Mouse (Mus musculus): ENCODE data around the gene Bud23. TPM values are rescaled to one million over a fixed set of nuclear protein-coding genes. Genes with fewer than 3 reads are reported as not detected.
A peak's percentile ranks its signal among the peaks of the same experiment; 100 is the strongest.
"Not testable (repeated sequence)": the region's sequence is repeated elsewhere in the genome, so short reads cannot be mapped to it uniquely, and the experiment has no call there.

Gene Bud23
- polyA plus RNA-seq, 1 experiment from 2014 or later: 126 TPM

- ATAC-seq (ENCODE audit: insufficient read depth, low FRiP score, low TSS enrichment) (peak; percentile 96), DNase-seq (ENCODE audit: low spot score) (peak; percentile 97)
- Histone ChIP-seq H3K36me3 (ENCODE audit: control insufficient read depth, insufficient read depth, low read length) (peaks cover 9% of the 10 kb centered on the region), H3K9me3 (ENCODE audit: control insufficient read depth, low read length) (no peaks in the 10 kb centered on the region), H3K27me3 (ENCODE audit: control insufficient read depth, insufficient read depth, low read length) (no peaks in the 10 kb centered on the region), H3K4me2 (ENCODE audit: low read depth) (peak within 1 kb of the TSS; percentile 95), H3K9ac (ENCODE audit: low read length) (peak within 1 kb of the TSS; percentile 81), H3K4me3 (ENCODE audit: low read depth, low read length) (peak within 1 kb of the TSS; percentile 92), H3K4me1 (ENCODE audit: control insufficient read depth, insufficient read depth, low read length) (peaks cover 5% of the 10 kb centered on the region), H3K27ac (ENCODE audit: low read depth, low read length) (0 out of 2 replicates have a peak within 1 kb of the TSS, but pooled peaks have one; percentile 14)
- 0% methylated on average over 52 of the region's 52 CpGs for WGBS
Observed at GRCm38 (mm10) chr5:135063629-135064381, 954 bp downstream of the Bud23 start, which contains the start of gene Dnajc30. TSS of gene Dnajc30 (plus strand) at chr5:135064202.

GRCm38 (mm10) chr5:135053356-135053755 is 11.4 kb downstream of the Bud23 start:
- H3K36me3 ChIP-seq (ENCODE audit: control insufficient read depth, insufficient read depth, low read length): peaks cover 20% of the 10 kb centered on the region
- ATAC-seq (ENCODE audit: insufficient read depth, low FRiP score, low TSS enrichment): no peak
- WGBS: 92% methylated on average over 12 of the region's 12 CpGs

GRCm38 (mm10) chr5:135049268-135049667 is 15.5 kb downstream of the Bud23 start:
- H3K4me1 ChIP-seq (ENCODE audit: control insufficient read depth, insufficient read depth, low read length); H3K9ac ChIP-seq (ENCODE audit: low read length); H3K4me3 ChIP-seq (ENCODE audit: low read depth, low read length); H3K4me2 ChIP-seq (ENCODE audit: low read depth); H3K36me3 ChIP-seq (ENCODE audit: control insufficient read depth, insufficient read depth, low read length); H3K9me3 ChIP-seq (ENCODE audit: control insufficient read depth, low read length); DNase-seq (ENCODE audit: low spot score); H3K27ac ChIP-seq (ENCODE audit: low read depth, low read length); H3K27me3 ChIP-seq (ENCODE audit: control insufficient read depth, insufficient read depth, low read length); ATAC-seq (ENCODE audit: insufficient read depth, low FRiP score, low TSS enrichment): not testable (repeated sequence)
- 92% methylated on average over 6 of the region's 6 CpGs for WGBS

More at GRCm38 (mm10) chr5:135053356-135053755, 11.4 kb downstream of the Bud23 start:
- no peaks in the 10 kb centered on the region for H3K4me1 ChIP-seq (ENCODE audit: control insufficient read depth, insufficient read depth, low read length)
- H3K9me3 ChIP-seq (ENCODE audit: control insufficient read depth, low read length): no peaks in the 10 kb centered on the region
- H3K4me2 ChIP-seq (ENCODE audit: low read depth): no peak overlapping the region
- H3K9ac ChIP-seq (ENCODE audit: low read length): no peak overlapping the region
- H3K27ac ChIP-seq (ENCODE audit: low read depth, low read length): no peak overlapping the region
- no peak for DNase-seq (ENCODE audit: low spot score)
- H3K4me3 ChIP-seq (ENCODE audit: low read depth, low read length): no peak overlapping the region
- no peaks in the 10 kb centered on the region for H3K27me3 ChIP-seq (ENCODE audit: control insufficient read depth, insufficient read depth, low read length)

- Histone ChIP-seq H3K4me2 (ENCODE audit: low read depth) (no peak overlapping the region), H3K27me3 (ENCODE audit: control insufficient read depth, insufficient read depth, low read length) (no peaks in the 10 kb centered on the region), H3K9me3 (ENCODE audit: control insufficient read depth, low read length) (no peaks in the 10 kb centered on the region), H3K9ac (ENCODE audit: low read length) (no peak overlapping the region), H3K4me3 (ENCODE audit: low read depth, low read length) (no peak overlapping the region), H3K4me1 (ENCODE audit: control insufficient read depth, insufficient read depth, low read length) (no peaks in the 10 kb centered on the region), H3K36me3 (ENCODE audit: control insufficient read depth, insufficient read depth, low read length) (no peaks in the 10 kb centered on the region; the same call in none of the 2 replicates), H3K27ac (ENCODE audit: low read depth, low read length) (no peak overlapping the region)
- 93% methylated on average over 5 of the region's 5 CpGs for WGBS
- ATAC-seq (ENCODE audit: insufficient read depth, low FRiP score, low TSS enrichment) (no peak), DNase-seq (ENCODE audit: low spot score) (no peak)
Observed at GRCm38 (mm10) chr5:135048539-135048938, 16.2 kb downstream of the Bud23 start.

- ATAC-seq (ENCODE audit: insufficient read depth, low FRiP score, low TSS enrichment): no peak
- WGBS: 92% methylated on average over 3 of the region's 3 CpGs
- H3K4me3 ChIP-seq (ENCODE audit: low read depth, low read length): no peak overlapping the region
- no peaks in the 10 kb centered on the region for H3K27me3 ChIP-seq (ENCODE audit: control insufficient read depth, insufficient read depth, low read length)
- no peak for DNase-seq (ENCODE audit: low spot score)
- H3K9me3 ChIP-seq (ENCODE audit: control insufficient read depth, low read length): no peaks in the 10 kb centered on the region
- no peak overlapping the region for H3K4me2 ChIP-seq (ENCODE audit: low read depth)
- no peaks in the 10 kb centered on the region for H3K4me1 ChIP-seq (ENCODE audit: control insufficient read depth, insufficient read depth, low read length)
- no peaks in the 10 kb centered on the region; the same call in 1 of the 2 replicates for H3K36me3 ChIP-seq (ENCODE audit: control insufficient read depth, insufficient read depth, low read length)
- no peak overlapping the region for H3K9ac ChIP-seq (ENCODE audit: low read length)
- H3K27ac ChIP-seq (ENCODE audit: low read depth, low read length): no peak overlapping the region
Observed at GRCm38 (mm10) chr5:135044575-135044974, 20.2 kb downstream of the Bud23 start.

- DNase-seq (ENCODE audit: low spot score) (no peak), ATAC-seq (ENCODE audit: insufficient read depth, low FRiP score, low TSS enrichment) (no peak)
- no peaks in the 10 kb centered on the region for H3K4me1 ChIP-seq (ENCODE audit: control insufficient read depth, insufficient read depth, low read length)
- H3K27me3 ChIP-seq (ENCODE audit: control insufficient read depth, insufficient read depth, low read length): no peaks in the 10 kb centered on the region
- no peaks in the 10 kb centered on the region for H3K9me3 ChIP-seq (ENCODE audit: control insufficient read depth, low read length)
- no peak overlapping the region for H3K27ac ChIP-seq (ENCODE audit: low read depth, low read length)
- H3K36me3 ChIP-seq (ENCODE audit: control insufficient read depth, insufficient read depth, low read length): no peaks in the 10 kb centered on the region; the same call in 1 of the 2 replicates
- no peak overlapping the region for H3K4me2 ChIP-seq (ENCODE audit: low read depth)
- H3K4me3 ChIP-seq (ENCODE audit: low read depth, low read length): no peak overlapping the region
- 21% methylated on average over 21 of the region's 21 CpGs for WGBS
- no peak overlapping the region for H3K9ac ChIP-seq (ENCODE audit: low read length)
Observed at GRCm38 (mm10) chr5:135042105-135042788, 22.5 kb downstream of the Bud23 start.

GRCm38 (mm10) chr5:135040777-135041176 is 24.0 kb downstream of the Bud23 start:
- H3K9ac ChIP-seq (ENCODE audit: low read length): no peak overlapping the region
- DNase-seq (ENCODE audit: low spot score) (no peak), ATAC-seq (ENCODE audit: insufficient read depth, low FRiP score, low TSS enrichment) (no peak)
- WGBS: 82% methylated on average over 11 of the region's 11 CpGs
- H3K36me3 ChIP-seq (ENCODE audit: control insufficient read depth, insufficient read depth, low read length): no peaks in the 10 kb centered on the region; the same call in 1 of the 2 replicates
- no peak overlapping the region for H3K4me3 ChIP-seq (ENCODE audit: low read depth, low read length)
- H3K9me3 ChIP-seq (ENCODE audit: control insufficient read depth, low read length): no peaks in the 10 kb centered on the region
- no peak overlapping the region for H3K27ac ChIP-seq (ENCODE audit: low read depth, low read length)
- no peaks in the 10 kb centered on the region for H3K27me3 ChIP-seq (ENCODE audit: control insufficient read depth, insufficient read depth, low read length)
- no peaks in the 10 kb centered on the region for H3K4me1 ChIP-seq (ENCODE audit: control insufficient read depth, insufficient read depth, low read length)
- no peak overlapping the region for H3K4me2 ChIP-seq (ENCODE audit: low read depth)

GRCm38 (mm10) chr5:135040059-135040458 is 24.7 kb downstream of the Bud23 start:
- H3K36me3 ChIP-seq (ENCODE audit: control insufficient read depth, insufficient read depth, low read length): no peaks in the 10 kb centered on the region
- no peak for DNase-seq (ENCODE audit: low spot score)
- H3K9me3 ChIP-seq (ENCODE audit: control insufficient read depth, low read length): no peaks in the 10 kb centered on the region
- no peak overlapping the region for H3K27ac ChIP-seq (ENCODE audit: low read depth, low read length)
- 57% methylated on average over 6 of the region's 6 CpGs for WGBS
- no peak for ATAC-seq (ENCODE audit: insufficient read depth, low FRiP score, low TSS enrichment)
- H3K4me1 ChIP-seq (ENCODE audit: control insufficient read depth, insufficient read depth, low read length): no peaks in the 10 kb centered on the region
- H3K4me2 ChIP-seq (ENCODE audit: low read depth): no peak overlapping the region
- H3K4me3 ChIP-seq (ENCODE audit: low read depth, low read length): no peak overlapping the region
- no peak overlapping the region for H3K9ac ChIP-seq (ENCODE audit: low read length)
- no peaks in the 10 kb centered on the region for H3K27me3 ChIP-seq (ENCODE audit: control insufficient read depth, insufficient read depth, low read length)

All from neural tube, embryonic 11.5 days (tissue).